Mouse (Mus musculus) adrenal gland, adult 2 months (tissue): Measurements from ENCODE around the gene Lrfn4. TPM values are rescaled to one million over a fixed set of nuclear protein-coding genes. Genes with fewer than 3 reads are reported as not detected.

Experiments used
- DNase-seq: peaks from one replicate; pipeline ENCODE4 v3.0.0; 2021
- microRNA-seq, 2 experiments: library from miRNA; unstranded; fragments of <30 nt; microRNA quantifications; one replicate each; pipeline ENCODE4 v1.2.0; 2021
- polyA plus RNA-seq: library from polyadenylated mRNA; depleted of rRNA; stranded (reverse); fragments of >200 nt; gene quantifications from 2 replicates; pipeline ENCODE4 v1.2.3, GENCODE M21; 2012; rRNA removed
- total RNA-seq, 2 experiments: library from RNA; stranded (reverse); gene quantifications; 2 replicates each; pipeline ENCODE4 v1.2.3; 2021

The Lrfn4 gene
- total and polyA plus RNA-seq, 3 experiments = 3.3 to 17.1 (median 6.7) TPM

DNA sequence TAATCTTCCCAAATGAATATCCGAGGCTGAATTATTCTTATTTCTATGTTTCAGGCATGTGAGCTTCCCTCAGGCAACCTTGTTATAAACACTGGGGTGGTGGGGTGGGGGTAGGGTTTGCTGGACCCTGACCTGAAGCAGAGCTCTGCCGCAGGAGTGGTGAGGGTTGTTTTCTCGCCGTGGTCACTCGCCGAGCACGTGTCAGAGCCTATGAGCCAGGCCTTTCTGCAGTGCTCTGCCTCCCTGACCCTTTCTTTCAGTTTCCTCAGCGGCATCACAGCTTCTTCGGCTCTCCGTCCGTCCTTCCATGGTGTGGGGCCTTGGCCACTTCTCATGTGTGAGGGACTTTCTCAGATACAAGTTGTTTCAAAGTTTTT is 45.2 kb downstream of the Lrfn4 start:
- DNase-seq = no peak

DNA sequence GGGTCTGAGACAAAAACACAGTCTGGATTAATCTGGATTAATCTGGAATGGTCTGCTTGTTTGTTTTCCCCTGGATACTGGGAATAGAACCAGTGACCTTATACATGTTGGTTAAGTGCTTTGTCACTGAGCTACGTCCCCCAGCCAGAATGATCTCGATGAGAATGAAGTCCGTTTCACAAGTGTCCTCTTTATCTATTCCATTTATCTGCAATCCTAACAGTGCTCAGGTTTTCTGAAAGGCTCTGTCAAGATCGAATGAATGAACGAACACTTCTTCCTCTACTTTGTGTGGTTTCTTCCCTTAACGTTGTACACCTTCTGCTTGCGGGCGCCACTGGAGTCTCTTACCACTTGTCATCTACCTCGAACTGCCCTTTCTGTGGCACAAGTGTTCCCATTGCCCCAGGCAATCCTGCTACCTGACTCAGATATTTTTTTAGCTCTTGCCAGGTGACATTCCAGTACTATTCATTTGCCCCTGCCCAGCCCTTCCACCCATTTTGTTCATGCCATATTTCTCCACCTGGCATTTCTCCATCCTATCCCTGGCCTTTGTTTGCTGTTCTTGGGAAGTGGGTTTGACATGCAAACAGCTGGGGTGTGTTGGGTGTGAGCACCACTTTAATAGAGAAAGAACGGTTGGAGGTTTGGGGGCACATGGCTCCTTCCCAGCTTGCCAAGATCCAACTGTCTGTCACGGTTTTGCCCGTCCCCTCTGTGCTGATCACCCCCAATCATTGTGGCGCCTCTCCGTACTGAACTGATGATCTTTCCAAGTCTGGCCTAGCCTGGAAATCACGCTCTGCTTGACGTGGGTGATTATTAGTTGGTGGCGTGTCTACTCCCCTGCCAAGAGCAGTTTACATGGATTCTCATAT is 45.9 kb downstream of the Lrfn4 start:
- DNase-seq = no peak

GRCm38 (mm10) chr19:4568832-4569231 is 46.6 kb downstream of the Lrfn4 start:
- no peak for DNase-seq

- no peak for DNase-seq
These were observed 47.8 kb downstream of the Lrfn4 start for GRCm38 (mm10) chr19:4567665-4568064.

DNA sequence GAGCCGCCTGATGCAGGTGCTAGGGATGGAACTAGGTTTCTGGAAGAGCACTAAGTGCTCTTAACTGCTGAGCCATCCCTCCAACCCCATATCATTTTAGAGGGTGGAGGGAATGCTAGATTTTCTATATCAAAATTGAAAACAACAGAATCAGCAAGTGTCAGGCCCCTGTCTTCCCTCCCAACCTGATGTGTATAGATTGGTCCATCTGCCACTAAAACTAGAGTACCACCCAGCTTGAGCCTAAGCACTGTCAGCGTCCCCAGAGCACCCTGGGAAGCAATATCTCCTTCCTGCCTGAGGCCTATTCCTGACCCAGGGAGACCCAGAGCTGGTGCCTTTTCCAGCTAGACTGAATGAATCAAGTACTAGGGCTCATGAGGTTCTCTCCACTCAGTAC is 48.6 kb downstream of the Lrfn4 start:
- no peak for DNase-seq

- DNase-seq = no peak
These were observed 49.8 kb downstream of the Lrfn4 start for GRCm38 (mm10) chr19:4565678-4566077.

Small RNAs within 50 kb of the gene (microRNA-seq; reads per million reads assigned to microRNA genes)
- gene Mir6986 = 0.66 to 1.2 reads per million in 2 experiments

Other genes with a start within 250 kb of the Lrfn4 start
- gene Kdm2a, start 217.4 kb downstream of the Lrfn4 start, total RNA-seq = 100 to 1,000 TPM in 1 of 2 experiments, 10 to 100 TPM in 1; 81.7 to 155 TPM
- gene Kdm2a, start 217.4 kb downstream of the Lrfn4 start, polyA plus RNA-seq = 66.3 and 78.0 TPM in 2 replicates
- 10 to 100 TPM; 25.7 to 36.4 TPM for gene Rhod, start 176.2 kb downstream of the Lrfn4 start, total RNA-seq
- 35.2 and 39.5 TPM in 2 replicates for gene Rhod, start 176.2 kb downstream of the Lrfn4 start, polyA plus RNA-seq
- 10 to 100 TPM; 58.0 to 74.0 TPM for gene Syt12, start 138.2 kb downstream of the Lrfn4 start, total RNA-seq
- gene Syt12, start 138.2 kb downstream of the Lrfn4 start, polyA plus RNA-seq = 124 and 143 TPM in 2 replicates
- 10 to 100 TPM; 41.3 to 58.6 TPM for gene 2010003K11Rik, start 117.1 kb downstream of the Lrfn4 start, total RNA-seq
- 6.4 and 8.5 TPM in 2 replicates for gene 2010003K11Rik, start 117.1 kb downstream of the Lrfn4 start, polyA plus RNA-seq
- gene Pcx, start 105.2 kb downstream of the Lrfn4 start, total RNA-seq = 100 to 1,000 TPM; 536 to 579 TPM
- 474 and 524 TPM in 2 replicates for gene Pcx, start 105.2 kb downstream of the Lrfn4 start, polyA plus RNA-seq
- 10 to 100 TPM; 34.8 to 44.2 TPM for gene Rce1, start 10.0 kb upstream of the Lrfn4 start, total RNA-seq
- gene Rce1, start 10.0 kb upstream of the Lrfn4 start, polyA plus RNA-seq = 125 and 141 TPM in 2 replicates
- gene Gm960, start 83.0 kb upstream of the Lrfn4 start, total RNA-seq = under 1 TPM in 1 of 2 experiments, not detected in 1; 0.12 TPM
- 0.27 and 2.3 TPM in 2 replicates for gene Gm960, start 83.0 kb upstream of the Lrfn4 start, polyA plus RNA-seq
- under 1 TPM; 0.58 to 0.83 TPM for gene Sptbn2, start 95.5 kb upstream of the Lrfn4 start, total RNA-seq
- 0.30 and 0.42 TPM in 2 replicates for gene Sptbn2, start 95.5 kb upstream of the Lrfn4 start, polyA plus RNA-seq
- gene Rbm4b, start 140.8 kb upstream of the Lrfn4 start, total RNA-seq = 10 to 100 TPM; 12.4 to 17.9 TPM
- 5.8 and 7.4 TPM in 2 replicates for gene Rbm4b, start 140.8 kb upstream of the Lrfn4 start, polyA plus RNA-seq
- gene Rbm4, start 178.2 kb upstream of the Lrfn4 start, total RNA-seq = 10 to 100 TPM; 50.2 to 72.7 TPM
- 11.8 and 14.7 TPM in 2 replicates for gene Rbm4, start 178.2 kb upstream of the Lrfn4 start, polyA plus RNA-seq
- 10 to 100 TPM; 15.3 to 25.3 TPM for gene Gm21992, start 195.9 kb upstream of the Lrfn4 start, total RNA-seq
- gene Gm21992, start 195.9 kb upstream of the Lrfn4 start, polyA plus RNA-seq = 24.1 and 31.9 TPM in 2 replicates
- gene Rbm14, start 196.0 kb upstream of the Lrfn4 start, total RNA-seq = 10 to 100 TPM; 37.9 to 45.9 TPM
- 83.4 and 97.2 TPM in 2 replicates for gene Rbm14, start 196.0 kb upstream of the Lrfn4 start, polyA plus RNA-seq
- gene Ccs, start 223.7 kb upstream of the Lrfn4 start, total RNA-seq = 100 to 1,000 TPM in 1 of 2 experiments, 10 to 100 TPM in 1; 63.8 to 107 TPM
- 79.1 and 102 TPM in 2 replicates for gene Ccs, start 223.7 kb upstream of the Lrfn4 start, polyA plus RNA-seq
- gene Ccdc87, start 223.7 kb upstream of the Lrfn4 start, total RNA-seq = under 1 TPM; 0.17 to 0.20 TPM
- 0.09 TPM in 1 of 2 replicates, not detected in the other for gene Ccdc87, start 223.7 kb upstream of the Lrfn4 start, polyA plus RNA-seq
- 100 to 1,000 TPM; 214 to 421 TPM for gene Ctsf, start 239.5 kb upstream of the Lrfn4 start, total RNA-seq
- gene Ctsf, start 239.5 kb upstream of the Lrfn4 start, polyA plus RNA-seq = 1,208 and 1,259 TPM in 2 replicates